Mouse (Mus musculus) cortical plate, adult 2 months (tissue): ENCODE measurements around the gene Sdad1.

Source experiments
- CTCF ChIP-seq: fragments of 200-500 bp; IDR thresholded peaks from 2 replicates; pipeline ENCODE4 v1.5.1; 2011; ENCODE audit warnings: mild to moderate bottlenecking, control low read depth, low read length; ENCODE audit not compliant: insufficient read depth; ENCODE audit errors: extremely low read depth
- POLR2A ChIP-seq: fragments of 200-500 bp; IDR thresholded peaks from 2 replicates; pipeline ENCODE4 v1.6.1; 2011; ENCODE audit warnings: mild to moderate bottlenecking, low read length, control low read depth; ENCODE audit not compliant: insufficient read depth; ENCODE audit errors: extremely low read depth

DNA sequence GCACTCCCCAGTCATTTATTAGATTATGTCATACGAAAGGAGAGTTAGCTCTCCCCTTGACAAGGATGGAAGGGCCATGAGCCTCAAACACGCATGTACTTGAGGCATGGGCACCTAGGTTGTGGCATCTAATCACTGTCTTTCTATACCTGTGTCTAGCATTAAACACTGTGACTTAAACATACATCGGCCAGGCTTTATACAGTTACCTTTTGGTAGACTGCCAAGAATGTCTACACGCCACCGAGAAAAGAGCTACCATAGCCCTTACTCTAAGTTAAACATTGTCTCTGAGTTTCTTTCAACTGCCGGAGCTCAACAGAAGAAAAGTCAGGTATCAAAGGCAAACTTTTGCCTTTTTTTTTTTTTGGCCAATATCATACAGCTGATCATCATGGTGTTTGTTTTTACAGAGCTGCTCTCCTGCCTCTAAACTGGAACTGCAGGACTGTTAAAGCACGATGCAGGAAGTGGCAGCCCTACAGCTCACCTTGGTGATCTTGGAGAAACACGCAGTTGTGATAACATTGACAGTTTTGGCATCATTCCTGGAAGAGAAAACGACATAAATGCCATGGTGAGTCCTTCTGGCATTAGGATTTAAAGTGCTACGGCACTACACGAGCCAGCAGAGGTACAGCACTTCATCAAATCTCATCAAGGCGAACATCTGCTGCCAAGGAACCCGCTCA is 8.0 kb downstream of the Sdad1 start:
- TF ChIP-seq POLR2A (no peak), CTCF (no peak)
